Comparison of ENCODE assay signal across 8 mouse cellular contexts in the genomic region with DNA sequence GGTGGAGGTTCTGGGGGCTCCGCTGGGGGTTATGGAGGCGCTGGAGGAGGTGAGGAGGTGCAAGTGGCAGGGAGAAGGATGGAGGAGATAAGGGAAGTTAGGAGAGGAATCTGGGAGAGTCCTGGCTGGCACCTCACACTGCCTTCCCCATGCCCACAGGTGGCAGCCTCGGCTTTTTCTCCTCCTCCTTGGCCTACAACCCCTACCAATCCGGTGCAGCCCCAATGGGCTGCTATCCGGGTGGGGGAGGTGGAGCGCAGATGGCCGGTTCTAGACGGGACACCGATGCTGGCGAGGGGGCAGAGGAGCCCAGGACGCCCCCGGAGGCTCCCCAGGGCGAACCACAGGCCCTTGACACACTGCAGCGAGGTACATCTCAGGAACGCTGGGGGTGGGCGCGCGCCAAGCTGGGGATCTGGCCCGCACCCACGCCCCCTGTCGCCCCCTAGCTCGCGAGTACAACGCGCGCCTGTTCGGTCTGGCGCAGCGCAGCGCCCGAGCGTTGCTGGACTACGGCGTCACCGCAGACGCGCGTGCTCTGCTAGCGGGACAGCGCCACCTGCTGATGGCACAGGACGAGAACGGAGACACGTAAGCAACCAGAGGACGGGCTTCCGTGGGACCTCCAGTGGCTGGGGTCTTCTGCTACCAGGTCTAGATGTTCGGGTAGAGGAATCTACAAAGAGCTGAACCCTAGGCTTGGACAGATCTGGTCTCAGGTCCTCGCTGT. TPM values are rescaled to one million over a fixed set of nuclear protein-coding genes. Genes with fewer than 3 reads are reported as not detected.
DNase-seq lines count a peak whose midpoint lies in the region; ATAC-seq lines count a peak whose summit lies in the region.

No protein-coding gene starts in this region.

- H3K4me1 ChIP-seq in embryonic facial prominence, embryonic 12.5 days = peaks cover 19% of the 10 kb centered on the region

- H3K4me3 ChIP-seq in embryonic facial prominence, embryonic 12.5 days = peak overlapping the region; percentile 34

- peaks cover 39% of the 10 kb centered on the region for H3K27me3 ChIP-seq in embryonic facial prominence, embryonic 12.5 days

- peak; percentile 56 for DNase-seq in ovary, adult 18-20 months (ENCODE audit: low spot score)
- no peak for DNase-seq in ovary, postnatal 10 days (ENCODE audit: low spot score)
- DNase-seq in heart, adult 8-10 months (ENCODE audit: low spot score) = peak; percentile 67
- DNase-seq in kidney, adult 8-10 months = peak; percentile 64 to 81
- peak; percentile 90 for DNase-seq in liver
- peak; percentile 86 to 97 for DNase-seq in spleen, postnatal 4 days (ENCODE audit: low spot score in 2 of 2)

- H3K9me3 ChIP-seq in embryonic facial prominence, embryonic 12.5 days = no peaks in the 10 kb centered on the region

- 2% methylated on average over 46 of the region's 47 CpGs for WGBS in embryonic facial prominence, embryonic 12.5 days

- ATAC-seq in embryonic facial prominence, embryonic 12.5 days (ENCODE audit: insufficient number of reproducible peaks, insufficient read depth, low FRiP score, low TSS enrichment) = peak; percentile 13; the same call in 1 of the 2 replicates
- ATAC-seq in monocyte, adult 5-6 weeks (replicated peaks; ENCODE audit: insufficient number of reproducible peaks, low FRiP score, low TSS enrichment, poor library complexity, severe bottlenecking) = 0 out of 2 replicates have a peak, but pooled peaks have one; percentile 25

- peak overlapping the region; percentile 80 for H3K4me2 ChIP-seq in embryonic facial prominence, embryonic 12.5 days (replicated peaks)

- H3K36me3 ChIP-seq in embryonic facial prominence, embryonic 12.5 days = peaks cover 18% of the 10 kb centered on the region; the same call in 1 of the 2 replicates

- H3K27ac ChIP-seq in embryonic facial prominence, embryonic 12.5 days = no peak overlapping the region

- H3K9ac ChIP-seq in embryonic facial prominence, embryonic 12.5 days = peak overlapping the region; percentile 41

RNA-seq across cellular contexts. Expression of a gene that starts 4.8 kb away (rescaled TPM):
- 9.0 and 10.6 TPM in 2 replicates for polyA plus RNA-seq in embryonic facial prominence, embryonic 12.5 days (2016; fragmentation: Nextera tagmentation; extraction: Ambion mirVana)
- 10 to 100 TPM; 17.9 to 22.3 (median 20.1) TPM for total RNA-seq in heart, adult 8-10 months (2022)
- 48.8 to 62.5 TPM (median 55.3 TPM) in 3 replicates for total RNA-seq in monocyte, adult 5-6 weeks (2017)

RNA-seq across cellular contexts. Expression of a gene that starts 18.1 kb away (rescaled TPM):
- 6.9 and 8.1 TPM in 2 replicates for polyA plus RNA-seq in embryonic facial prominence, embryonic 12.5 days (2016; fragmentation: Nextera tagmentation; extraction: Ambion mirVana)
- under 1 TPM; 0.35 to 0.86 (median 0.53) TPM for total RNA-seq in heart, adult 8-10 months (2022)
- 0.76 TPM in 1 of 3 replicates, not detected in the others for total RNA-seq in monocyte, adult 5-6 weeks (2017)

RNA-seq across cellular contexts. Expression of a gene that starts 19.1 kb away (rescaled TPM):
- 15.4 and 16.4 TPM in 2 replicates for polyA plus RNA-seq in embryonic facial prominence, embryonic 12.5 days (2016; fragmentation: Nextera tagmentation; extraction: Ambion mirVana)
- 1 to 10 TPM; 4.0 to 6.4 (median 5.6) TPM for total RNA-seq in heart, adult 8-10 months (2022)
- total RNA-seq in monocyte, adult 5-6 weeks (2017) = 1.2 to 3.0 TPM (median 2.2 TPM) in 3 replicates

RNA-seq across cellular contexts. Expression of a gene that starts 29.6 kb away (rescaled TPM):
- 207 TPM in 2 replicates for polyA plus RNA-seq in embryonic facial prominence, embryonic 12.5 days (2016; fragmentation: Nextera tagmentation; extraction: Ambion mirVana)
- 10 to 100 TPM; 76.5 to 91.0 (median 83.5) TPM for total RNA-seq in heart, adult 8-10 months (2022)
- 43.0 to 58.3 TPM (median 56.0 TPM) in 3 replicates for total RNA-seq in monocyte, adult 5-6 weeks (2017)

RNA-seq across cellular contexts. Expression of a gene that starts 32.0 kb away (rescaled TPM):
- 4.4 and 4.6 TPM in 2 replicates for polyA plus RNA-seq in embryonic facial prominence, embryonic 12.5 days (2016; fragmentation: Nextera tagmentation; extraction: Ambion mirVana)
- total RNA-seq in heart, adult 8-10 months (2022) = 1 to 10 TPM; 3.7 to 4.5 (median 3.8) TPM
- total RNA-seq in monocyte, adult 5-6 weeks (2017) = 0.57 to 2.9 TPM (median 0.75 TPM) in 3 replicates
